Mouse (Mus musculus) myocyte (in vitro differentiated cells): ENCODE measurements around the gene Xylt1.

ENCODE experiments used
- E2F4 ChIP-seq: IDR thresholded peaks from one replicate; pipeline ENCODE4 v1.6.1; 2011; ENCODE audit warnings: mild to moderate bottlenecking, control low read depth, moderate library complexity; ENCODE audit not compliant: insufficient read depth
- POLR2A ChIP-seq: IDR thresholded peaks from one replicate; pipeline ENCODE4 v1.6.1; 2011; ENCODE audit warnings: low read depth, mild to moderate bottlenecking, control low read depth, moderate library complexity; ENCODE audit not compliant: insufficient read length
- POLR2AphosphoS2 ChIP-seq: IDR thresholded peaks from one replicate; pipeline ENCODE4 v1.6.1; 2011; ENCODE audit warnings: low read depth, control low read depth; ENCODE audit not compliant: insufficient read length

DNA sequence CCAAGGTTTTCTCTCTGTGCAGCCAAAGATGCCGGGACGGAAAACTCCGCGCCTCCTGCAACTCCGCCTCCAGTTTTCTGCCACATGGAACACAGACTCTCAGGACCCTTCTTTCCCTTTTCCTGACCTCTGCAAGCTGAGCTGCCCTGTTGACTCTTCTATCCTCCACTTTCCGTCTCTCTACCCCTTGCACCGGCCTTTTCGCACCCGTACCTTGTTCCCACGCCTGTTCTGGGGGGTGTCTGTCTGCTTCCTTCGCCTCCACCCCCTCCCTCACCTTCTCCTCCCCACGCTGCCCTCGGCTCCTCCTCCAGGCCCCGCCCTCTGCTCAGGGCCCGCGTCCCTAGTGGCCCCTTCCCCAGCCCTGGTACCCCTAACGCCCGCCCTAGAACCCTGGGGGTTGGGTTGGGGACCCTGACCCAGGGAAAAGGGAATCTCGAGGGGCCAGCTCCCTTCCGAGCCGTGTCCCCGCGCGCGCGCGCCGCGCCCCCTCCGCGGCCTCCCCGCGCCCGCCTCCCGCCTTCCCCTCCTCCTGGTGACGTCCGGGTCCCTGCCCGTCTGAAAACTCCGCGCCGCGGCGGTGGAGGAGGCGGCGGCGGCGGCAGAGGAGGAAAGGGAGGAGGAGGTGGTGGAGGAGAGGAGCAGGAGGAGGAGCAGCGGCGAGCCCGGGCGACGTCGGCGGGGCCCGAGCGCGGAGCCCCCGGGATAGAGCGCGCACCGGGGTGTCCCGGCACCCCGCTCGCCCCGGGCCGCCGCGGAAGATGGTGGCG lies at the start of gene Xylt1:
- TF ChIP-seq POLR2A, result no peak
- TF ChIP-seq E2F4, result no peak
- no peak for TF ChIP-seq POLR2AphosphoS2
